Mouse (Mus musculus) testis, adult 2 months (tissue): Measurements from ENCODE around the gene Epb41l3. TPM values are rescaled to one million over a fixed set of nuclear protein-coding genes. Genes with fewer than 3 reads are reported as not detected.
"Not testable (repeated sequence)": the region's sequence is repeated elsewhere in the genome, so short reads cannot be mapped to it uniquely, and the experiment has no call there.

Experiments used
- H3K27ac ChIP-seq: fragments of 200-500 bp; 2 replicates; pipeline ENCODE4 v1.5.1; 2012; ENCODE audit warnings: low read depth, low read length; ENCODE audit not compliant: control insufficient read depth, insufficient read depth
- H3K27me3 ChIP-seq: fragments of 200-500 bp; 2 replicates; pipeline ENCODE4 v1.6.1; 2012; ENCODE audit warnings: mild to moderate bottlenecking, low read length, moderate library complexity; ENCODE audit not compliant: control insufficient read depth, insufficient read depth
- H3K36me3 ChIP-seq: fragments of 200-500 bp; 2 replicates; pipeline ENCODE4 v1.6.1; 2012; ENCODE audit warnings: mild to moderate bottlenecking, low read length; ENCODE audit not compliant: control insufficient read depth, insufficient read depth
- H3K4me1 ChIP-seq: fragments of 200-500 bp; 2 replicates; pipeline ENCODE4 v1.6.1; 2012; ENCODE audit warnings: low read length; ENCODE audit not compliant: control insufficient read depth, insufficient read depth
- H3K4me3 ChIP-seq: fragments of 200-500 bp; 2 replicates; pipeline ENCODE4 v1.5.1; 2012; ENCODE audit warnings: low read depth, mild to moderate bottlenecking, low read length, moderate library complexity, mixed read lengths; ENCODE audit not compliant: control insufficient read depth
- CTCF ChIP-seq: fragments of 200-500 bp; IDR thresholded peaks from 2 replicates; pipeline ENCODE4 v1.5.1; 2012; ENCODE audit warnings: low read depth, mild to moderate bottlenecking, inconsistent platforms, low read length, moderate library complexity; ENCODE audit not compliant: control insufficient read depth, insufficient read depth, insufficient replicate concordance
- POLR2A ChIP-seq: fragments of 200-500 bp; IDR thresholded peaks from 2 replicates; pipeline ENCODE4 v1.6.1; 2012; ENCODE audit warnings: low read depth, mild to moderate bottlenecking, inconsistent platforms, low read length, moderate library complexity; ENCODE audit not compliant: control insufficient read depth
- polyA plus RNA-seq: library from polyadenylated mRNA; depleted of rRNA; stranded (reverse); fragments of >200 nt; gene quantifications from 2 replicates; pipeline ENCODE4 v1.2.3, GENCODE M21; 2012

Epb41l3 gene
- polyA plus RNA-seq, 1 experiment = 46.7 TPM

GRCm38 (mm10) chr17:69119183-69119582 is 43.7 kb downstream of the Epb41l3 start:
- Histone ChIP-seq H3K27ac (no peak overlapping the region), H3K4me1 (peaks cover 4% of the 10 kb centered on the region), H3K4me3 (no peak overlapping the region), H3K27me3 (peaks cover 2% of the 10 kb centered on the region; the same call in 1 of the 2 replicates), H3K36me3 (no peaks in the 10 kb centered on the region)
- TF ChIP-seq CTCF = no peak
- no peak for TF ChIP-seq POLR2A

GRCm38 (mm10) chr17:69120533-69121358 is 45.3 kb downstream of the Epb41l3 start:
- H3K4me3 ChIP-seq = peak overlapping the region; percentile 13; the same call in 1 of the 2 replicates
- H3K27ac ChIP-seq = no peak overlapping the region
- H3K36me3 ChIP-seq = no peaks in the 10 kb centered on the region
- H3K4me1 ChIP-seq = peaks cover 4% of the 10 kb centered on the region
- TF ChIP-seq CTCF (no peak), POLR2A (no peak)
- H3K27me3 ChIP-seq = peaks cover 2% of the 10 kb centered on the region; the same call in 1 of the 2 replicates

GRCm38 (mm10) chr17:69122403-69122802 is 46.9 kb downstream of the Epb41l3 start:
- H3K4me1 ChIP-seq, H3K27ac ChIP-seq, H3K27me3 ChIP-seq, H3K36me3 ChIP-seq, H3K4me3 ChIP-seq: not testable (repeated sequence)

GRCm38 (mm10) chr17:69127436-69127835 is 52.0 kb downstream of the Epb41l3 start:
- no peak for TF ChIP-seq CTCF
- TF ChIP-seq POLR2A = no peak
- Histone ChIP-seq H3K27ac (no peak overlapping the region), H3K4me3 (no peak overlapping the region), H3K27me3 (no peaks in the 10 kb centered on the region), H3K36me3 (no peaks in the 10 kb centered on the region), H3K4me1 (no peaks in the 10 kb centered on the region)

- TF ChIP-seq POLR2A (no peak), CTCF (no peak)
- no peaks in the 10 kb centered on the region for H3K27me3 ChIP-seq
- H3K36me3 ChIP-seq = no peaks in the 10 kb centered on the region
- H3K4me1 ChIP-seq = no peaks in the 10 kb centered on the region
- H3K4me3 ChIP-seq = no peak overlapping the region
- H3K27ac ChIP-seq = no peak overlapping the region
Measured at GRCm38 (mm10) chr17:69127981-69128380, 52.5 kb downstream of the Epb41l3 start.

GRCm38 (mm10) chr17:69129434-69129833 is 54.0 kb downstream of the Epb41l3 start:
- no peak for TF ChIP-seq POLR2A
- no peak for TF ChIP-seq CTCF

GRCm38 (mm10) chr17:69143017-69143416 is 67.5 kb downstream of the Epb41l3 start:
- Histone ChIP-seq H3K4me1 (no peaks in the 10 kb centered on the region), H3K27me3 (no peaks in the 10 kb centered on the region), H3K36me3 (no peaks in the 10 kb centered on the region), H3K4me3 (no peak overlapping the region), H3K27ac (no peak overlapping the region)
- TF ChIP-seq CTCF (no peak), POLR2A (no peak)

More at GRCm38 (mm10) chr17:69129434-69129833, 54.0 kb downstream of the Epb41l3 start:
- Histone ChIP-seq H3K4me3 (no peak overlapping the region), H3K4me1 (no peaks in the 10 kb centered on the region), H3K27ac (no peak overlapping the region), H3K27me3 (no peaks in the 10 kb centered on the region), H3K36me3 (no peaks in the 10 kb centered on the region)

GRCm38 (mm10) chr17:69150826-69151225 is 75.3 kb downstream of the Epb41l3 start:
- H3K4me1 ChIP-seq = no peaks in the 10 kb centered on the region
- H3K27ac ChIP-seq = no peak overlapping the region
- H3K27me3 ChIP-seq = no peaks in the 10 kb centered on the region
- no peak overlapping the region for H3K4me3 ChIP-seq
- no peak for TF ChIP-seq CTCF
- no peaks in the 10 kb centered on the region for H3K36me3 ChIP-seq
